Mouse (Mus musculus) forebrain, embryonic 16.5 days (tissue): ENCODE measurements around the gene Plk1. TPM values are rescaled to one million over a fixed set of nuclear protein-coding genes. Genes with fewer than 3 reads are reported as not detected.

Experiments
- ATAC-seq: fragments of 200-750 bp; cut with Nextera tagmentation; 2 replicates; pipeline ENCODE4 v1.8.0; 2017; ENCODE audit warnings: mild to moderate bottlenecking, moderate library complexity
- H3K27ac ChIP-seq: fragments of 300-500 bp; sonication (generic); 2 replicates; pipeline ENCODE4 v1.5.1; 2014; ENCODE audit warnings: low read length, control low read depth
- H3K27me3 ChIP-seq: fragments of 300-500 bp; sonication (generic); replicated peaks from 2 replicates; pipeline ENCODE4 v1.6.1; 2014; ENCODE audit warnings: low read length; ENCODE audit not compliant: control insufficient read depth, insufficient read depth
- H3K36me3 ChIP-seq: fragments of 300-500 bp; sonication (generic); 2 replicates; pipeline ENCODE4 v1.6.1; 2014; ENCODE audit not compliant: control insufficient read depth, insufficient read depth
- H3K4me1 ChIP-seq: fragments of 300-500 bp; sonication (generic); replicated peaks from 2 replicates; pipeline ENCODE4 v1.6.1; 2014; ENCODE audit warnings: low read length; ENCODE audit not compliant: control insufficient read depth, insufficient read depth
- H3K4me2 ChIP-seq: fragments of 300-500 bp; sonication (generic); 2 replicates; pipeline ENCODE4 v1.6.1; 2014; ENCODE audit warnings: mild to moderate bottlenecking, low read length, control low read depth
- H3K4me3 ChIP-seq: fragments of 300-500 bp; sonication (generic); replicated peaks from 2 replicates; pipeline ENCODE4 v1.5.1; 2014; ENCODE audit warnings: mild to moderate bottlenecking, low read length, control low read depth
- H3K9ac ChIP-seq: fragments of 300-500 bp; sonication (generic); replicated peaks from 2 replicates; pipeline ENCODE4 v1.6.1; 2014; ENCODE audit warnings: low read depth, low read length, control low read depth
- H3K9me3 ChIP-seq: fragments of 300-500 bp; sonication (generic); 2 replicates; pipeline ENCODE4 v1.6.1; 2016; ENCODE audit warnings: low read length; ENCODE audit not compliant: control insufficient read depth
- WGBS: fragments of 180-500 bp; shearing (Covaris S2); extraction: QIAGEN DNeasy Blood & Tissue Kit; methylation state at CpG from one replicate; pipeline ENCODE4 v1.1.7; 2014; 5-methylcytosine and 5-hydroxymethylcytosine counted together
- polyA plus RNA-seq: library from polyadenylated mRNA; unstranded; fragments of >200 nt; fragmentation: Nextera tagmentation; extraction: Ambion mirVana; gene quantifications from 2 replicates; pipeline ENCODE4 v1.2.1, GENCODE M21; 2015

Gene Plk1
- polyA plus RNA-seq = 46.2 and 54.4 TPM in 2 replicates

DNA sequence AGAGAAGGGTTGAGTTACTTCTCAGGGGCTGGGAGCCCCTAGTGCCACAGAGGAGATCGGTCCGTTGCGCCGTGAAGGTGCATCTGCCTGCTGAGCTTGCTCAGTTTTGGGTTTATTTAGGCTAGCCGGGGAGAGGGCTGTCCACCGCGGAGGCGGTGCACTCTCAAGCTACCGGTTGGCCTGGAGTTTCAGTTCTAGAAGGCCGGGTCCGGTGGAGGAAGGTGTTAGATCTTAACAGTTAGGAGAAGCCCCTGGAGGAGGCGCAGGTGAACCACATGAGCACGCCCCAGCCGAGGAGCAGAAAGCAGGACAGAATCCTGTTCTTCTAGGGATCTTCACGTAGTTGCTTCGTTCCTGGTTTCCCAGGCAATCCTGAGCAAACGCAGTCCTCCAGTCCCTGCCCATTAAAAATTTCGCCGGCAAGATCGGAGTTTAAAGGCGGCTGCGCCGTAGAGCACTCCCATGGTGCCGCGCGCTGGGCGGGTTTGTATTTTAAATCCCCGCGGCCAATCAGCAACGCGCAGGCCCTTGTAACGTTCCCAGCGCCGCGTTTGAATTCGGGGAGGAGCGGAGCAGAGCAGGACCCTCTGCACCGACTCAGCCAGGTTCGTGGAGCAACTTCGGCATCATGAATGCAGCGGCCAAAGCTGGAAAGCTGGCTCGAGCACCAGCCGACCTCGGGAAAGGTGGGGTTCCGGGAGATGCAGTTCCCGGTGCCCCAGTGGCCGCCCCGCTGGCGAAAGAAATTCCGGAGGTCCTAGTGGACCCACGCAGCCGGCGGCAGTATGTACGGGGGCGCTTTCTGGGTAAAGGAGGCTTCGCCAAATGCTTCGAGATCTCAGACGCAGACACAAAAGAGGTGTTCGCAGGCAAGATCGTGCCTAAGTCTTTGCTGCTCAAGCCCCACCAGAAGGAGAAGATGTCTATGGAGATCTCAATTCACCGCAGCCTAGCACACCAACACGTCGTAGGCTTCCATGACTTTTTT lies at the start of gene Plk1:
TSS of gene Plk1 (plus strand) at position 525 of the 988 bp plus-strand sequence.
- no peaks in the 10 kb centered on the region for H3K27me3 ChIP-seq
- H3K9me3 ChIP-seq = no peaks in the 10 kb centered on the region
- H3K27ac ChIP-seq = peak within 1 kb of the TSS; percentile 55; the same call in 1 of the 2 replicates
- ATAC-seq = peak; percentile 97
- H3K9ac ChIP-seq = peak within 1 kb of the TSS; percentile 60
- H3K4me1 ChIP-seq = peaks cover 31% of the 10 kb centered on the region
- peak within 1 kb of the TSS; percentile 62 for H3K4me3 ChIP-seq
- WGBS = 0% methylated on average over 63 of the region's 63 CpGs
- H3K36me3 ChIP-seq = no peaks in the 10 kb centered on the region
- peak within 1 kb of the TSS; percentile 96 for H3K4me2 ChIP-seq

DNA sequence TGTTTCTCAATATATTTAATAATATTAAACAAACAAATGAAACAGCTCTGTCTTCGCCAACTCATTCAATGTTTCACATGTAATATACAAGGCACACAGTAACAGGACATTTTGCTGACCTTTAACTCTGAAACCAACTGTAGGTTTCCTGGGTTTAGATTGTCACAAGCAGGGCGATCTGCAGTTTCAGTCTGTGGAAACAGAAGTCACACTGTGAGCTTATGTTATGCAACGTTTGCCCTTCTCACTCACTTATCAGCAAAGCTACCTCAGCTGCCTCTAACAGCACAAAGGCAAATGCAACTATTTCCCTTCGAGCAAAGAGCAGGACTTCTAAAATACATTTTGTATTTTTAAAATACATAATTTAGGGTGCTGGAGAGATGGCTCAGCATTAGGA lies 35.7 kb upstream of the Plk1 start:
- peaks cover 5% of the 10 kb centered on the region; the same call in 1 of the 2 replicates for H3K36me3 ChIP-seq
- no peaks in the 10 kb centered on the region for H3K9me3 ChIP-seq
- 89% methylated on average over 4 of the region's 4 CpGs for WGBS
- H3K4me3 ChIP-seq = no peak overlapping the region
- H3K9ac ChIP-seq = no peak overlapping the region
- no peak overlapping the region for H3K27ac ChIP-seq
- no peaks in the 10 kb centered on the region for H3K27me3 ChIP-seq
- ATAC-seq = no peak
- H3K4me1 ChIP-seq = no peaks in the 10 kb centered on the region
- no peak overlapping the region for H3K4me2 ChIP-seq

DNA sequence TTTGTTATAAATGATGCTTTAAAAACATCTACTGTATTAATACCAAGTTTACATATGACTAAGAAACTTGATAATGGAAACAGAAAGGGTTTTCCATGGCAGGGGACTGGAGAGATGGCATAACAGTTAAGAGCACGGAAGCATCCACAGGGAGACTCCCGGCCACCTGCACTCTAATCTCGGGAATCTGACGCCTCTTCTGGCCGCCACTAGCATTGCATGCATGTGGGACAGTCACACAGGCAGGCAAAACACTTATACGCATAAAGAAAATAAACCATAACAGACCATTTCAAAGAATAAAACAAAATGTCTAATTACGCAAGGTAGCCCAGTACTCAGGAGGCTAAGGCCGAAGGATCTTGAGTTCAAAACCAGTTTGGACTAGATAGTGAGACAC lies 33.6 kb upstream of the Plk1 start:
- Histone ChIP-seq H3K9ac (no peak overlapping the region), H3K4me1 (no peaks in the 10 kb centered on the region), H3K36me3 (peaks cover 2% of the 10 kb centered on the region; the same call in 1 of the 2 replicates), H3K27me3 (no peaks in the 10 kb centered on the region), H3K4me3 (no peak overlapping the region), H3K4me2 (no peak overlapping the region), H3K27ac (no peak overlapping the region), H3K9me3 (no peaks in the 10 kb centered on the region)
- WGBS = 77% methylated on average over 8 of the region's 8 CpGs
- no peak for ATAC-seq

DNA sequence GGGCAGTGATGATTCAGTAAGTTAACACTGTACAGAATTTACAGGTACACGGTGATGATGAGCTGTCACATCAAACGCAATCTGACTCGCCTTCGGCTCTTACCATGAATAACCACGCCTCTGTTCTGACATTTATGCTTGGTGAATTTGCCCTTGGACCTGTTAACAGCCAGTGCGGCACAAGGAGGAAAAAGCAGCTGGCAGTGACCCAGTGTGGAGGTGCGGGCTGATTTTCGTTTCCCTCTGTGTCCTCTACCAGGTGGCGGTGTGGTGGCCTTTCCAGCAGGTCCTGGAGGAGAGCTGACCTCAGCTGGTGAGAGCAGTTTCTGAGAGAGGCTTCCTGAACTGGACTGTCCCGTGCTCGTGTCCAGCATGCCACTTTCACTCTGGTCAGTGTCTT lies 32.3 kb upstream of the Plk1 start:
- no peak overlapping the region for H3K27ac ChIP-seq
- no peak for ATAC-seq
- no peak overlapping the region for H3K4me2 ChIP-seq
- no peak overlapping the region for H3K9ac ChIP-seq
- H3K4me1 ChIP-seq = no peaks in the 10 kb centered on the region
- WGBS = 95% methylated on average over 11 of the region's 11 CpGs
- no peak overlapping the region for H3K4me3 ChIP-seq
- H3K27me3 ChIP-seq = no peaks in the 10 kb centered on the region
- H3K9me3 ChIP-seq = no peaks in the 10 kb centered on the region
- H3K36me3 ChIP-seq = peaks cover 2% of the 10 kb centered on the region; the same call in 1 of the 2 replicates

DNA sequence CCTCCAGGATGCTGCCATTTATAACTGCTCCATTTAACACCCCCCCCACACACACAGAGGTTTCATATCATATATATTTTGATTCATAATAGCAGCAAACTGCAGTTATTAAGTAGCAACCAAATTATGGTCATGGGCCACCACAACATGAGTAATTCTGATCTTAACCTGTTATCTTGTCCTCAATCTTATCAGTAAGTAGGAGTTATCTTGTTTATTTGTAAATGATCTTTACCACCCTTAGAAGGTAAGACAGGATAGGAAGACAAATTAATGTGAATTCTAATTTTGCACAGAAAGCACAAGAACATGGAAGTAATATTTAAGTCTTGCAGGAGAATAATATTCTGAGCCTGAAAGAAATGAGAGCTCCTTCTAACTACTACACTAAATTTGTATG lies 27.4 kb upstream of the Plk1 start:
- peak overlapping the region; percentile 79 for H3K4me3 ChIP-seq
- H3K27ac ChIP-seq = no peak overlapping the region
- peak overlapping the region; percentile 78 for H3K4me2 ChIP-seq
- no peak for ATAC-seq
- no peaks in the 10 kb centered on the region for H3K27me3 ChIP-seq
- H3K9ac ChIP-seq = no peak overlapping the region
- no peaks in the 10 kb centered on the region for H3K9me3 ChIP-seq
- peaks cover 7% of the 10 kb centered on the region for H3K4me1 ChIP-seq
- H3K36me3 ChIP-seq = peaks cover 9% of the 10 kb centered on the region; the same call in 1 of the 2 replicates

DNA sequence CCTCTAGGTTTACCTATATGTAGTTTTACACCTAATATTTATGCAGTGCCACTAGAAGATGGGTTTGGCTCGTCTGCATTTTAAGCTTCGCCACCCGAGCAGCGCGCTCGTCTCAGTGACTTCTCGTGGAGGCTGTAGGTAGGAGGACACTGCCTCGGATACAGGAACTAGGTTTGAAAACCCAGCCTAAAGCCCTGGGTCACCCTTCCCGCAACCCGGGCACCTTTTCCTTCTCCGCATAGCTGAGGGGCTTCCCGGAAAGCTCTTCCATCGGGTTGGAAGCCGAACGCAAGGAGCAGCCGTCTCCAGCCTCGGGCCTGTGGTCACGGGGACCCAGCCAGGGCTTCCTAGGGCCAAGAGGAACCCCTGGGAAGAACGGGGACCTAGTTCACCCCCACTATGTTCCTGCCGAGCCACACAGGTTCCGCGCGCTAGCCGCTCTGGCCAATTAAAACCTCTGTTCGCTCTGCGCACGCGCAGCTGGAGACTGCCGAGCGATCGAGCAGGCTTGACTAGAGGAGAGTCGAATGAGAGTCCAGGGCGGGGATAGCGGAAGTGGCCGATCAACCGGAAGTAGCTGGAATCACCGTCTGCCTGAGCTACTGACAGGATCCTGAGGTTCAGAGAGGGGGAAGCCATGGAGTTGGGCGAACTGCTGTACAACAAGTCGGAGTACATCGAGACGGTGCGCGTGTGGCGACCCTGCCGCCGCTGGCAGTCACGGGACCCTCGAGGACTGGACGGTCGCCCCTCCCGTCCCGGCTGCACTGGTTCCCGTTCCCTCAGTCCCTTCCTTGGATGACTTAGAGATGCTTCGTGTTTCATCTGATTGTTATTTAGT lies 26.5 kb upstream of the Plk1 start, which contains the start of the genes Palb2 and Dctn5:
TSS of gene Palb2 (minus strand) at position 489 of the 841 bp plus-strand sequence.
TSS of gene Dctn5 (plus strand) at position 545 of the 841 bp plus-strand sequence.
- H3K27me3 ChIP-seq = no peaks in the 10 kb centered on the region
- peak within 1 kb of the TSS; percentile 79 for H3K4me3 ChIP-seq
- WGBS = 0% methylated on average over 54 of the region's 54 CpGs
- peak within 1 kb of the TSS; percentile 80 for H3K9ac ChIP-seq
- peaks cover 12% of the 10 kb centered on the region; the same call in 1 of the 2 replicates for H3K36me3 ChIP-seq
- H3K9me3 ChIP-seq = no peaks in the 10 kb centered on the region
- H3K27ac ChIP-seq = peak within 1 kb of the TSS; percentile 52
- peaks cover 7% of the 10 kb centered on the region for H3K4me1 ChIP-seq
- ATAC-seq = peak; percentile 98
- peak within 1 kb of the TSS; percentile 78 for H3K4me2 ChIP-seq

DNA sequence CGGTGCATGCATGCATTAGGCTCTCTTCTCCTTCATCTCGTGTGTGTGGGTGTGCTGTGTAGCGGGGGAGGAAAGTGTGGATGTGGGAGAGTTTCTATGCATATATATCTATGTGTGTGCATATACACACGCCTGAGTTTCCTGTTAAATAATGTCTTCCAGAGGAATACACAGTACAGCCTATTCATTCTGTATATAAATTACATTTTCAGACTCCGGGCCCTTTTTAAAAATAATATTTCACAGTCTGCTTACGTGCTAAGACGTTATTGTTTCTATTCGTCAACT lies 26.0 kb upstream of the Plk1 start:
- 19% methylated on average over 8 of the region's 8 CpGs for WGBS
- H3K4me3 ChIP-seq = peak overlapping the region; percentile 79
- H3K4me2 ChIP-seq = peak overlapping the region; percentile 67
- H3K36me3 ChIP-seq = peaks cover 14% of the 10 kb centered on the region; the same call in 1 of the 2 replicates
- no peaks in the 10 kb centered on the region for H3K9me3 ChIP-seq
- no peak overlapping the region for H3K27ac ChIP-seq
- no peaks in the 10 kb centered on the region for H3K27me3 ChIP-seq
- ATAC-seq = peak; percentile 52
- H3K9ac ChIP-seq = peak overlapping the region; percentile 59
- peaks cover 7% of the 10 kb centered on the region for H3K4me1 ChIP-seq

DNA sequence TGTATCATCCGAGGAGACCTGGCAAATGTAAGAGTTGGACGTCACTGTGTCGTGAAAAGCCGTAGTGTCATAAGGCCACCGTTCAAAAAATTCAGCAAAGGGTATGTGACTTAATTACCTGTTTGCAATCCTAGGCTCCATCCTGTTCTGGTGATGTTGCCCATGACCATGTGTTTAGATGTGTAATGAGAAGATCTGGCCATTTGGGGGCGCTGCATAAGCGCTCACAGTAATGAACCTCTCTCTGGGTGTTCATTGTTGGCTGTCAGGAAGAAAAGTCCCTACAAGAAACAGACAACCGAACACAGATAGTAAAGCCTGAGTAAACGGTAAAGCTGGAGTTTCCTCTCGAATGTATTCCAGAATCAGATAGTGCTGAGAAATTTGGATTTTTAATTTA lies 24.2 kb upstream of the Plk1 start:
- H3K4me3 ChIP-seq = no peak overlapping the region
- H3K36me3 ChIP-seq = peaks cover 29% of the 10 kb centered on the region
- H3K27me3 ChIP-seq = no peaks in the 10 kb centered on the region
- no peak for ATAC-seq
- peaks cover 7% of the 10 kb centered on the region for H3K4me1 ChIP-seq
- WGBS = 72% methylated on average over 10 of the region's 10 CpGs
- H3K4me2 ChIP-seq = no peak overlapping the region
- no peak overlapping the region for H3K9ac ChIP-seq
- H3K9me3 ChIP-seq = no peaks in the 10 kb centered on the region
- no peak overlapping the region for H3K27ac ChIP-seq

DNA sequence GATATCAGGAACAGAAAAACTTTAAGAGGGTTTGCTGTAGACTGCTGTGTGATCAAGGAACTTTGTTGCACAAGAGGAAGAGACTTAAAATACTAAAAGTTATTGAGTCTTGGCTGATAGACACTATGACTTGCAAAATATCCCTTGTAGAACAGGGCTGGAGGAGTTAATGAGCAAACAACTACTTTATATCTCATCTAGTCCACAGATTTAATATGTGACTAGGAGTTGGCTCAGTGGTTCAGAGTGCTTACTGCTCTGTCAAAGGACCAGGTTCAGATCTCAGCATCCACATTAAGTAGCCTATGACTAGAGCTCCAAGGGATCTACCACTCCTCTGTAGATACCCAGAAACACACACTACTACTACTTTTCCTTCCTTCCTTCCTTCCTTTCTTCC lies 22.2 kb upstream of the Plk1 start:
- ATAC-seq = no peak
- no peak overlapping the region for H3K27ac ChIP-seq
- H3K36me3 ChIP-seq = peaks cover 32% of the 10 kb centered on the region
- peaks cover 7% of the 10 kb centered on the region for H3K4me1 ChIP-seq
- H3K9me3 ChIP-seq = no peaks in the 10 kb centered on the region
- no peak overlapping the region for H3K9ac ChIP-seq
- H3K4me2 ChIP-seq = no peak overlapping the region
- H3K4me3 ChIP-seq = no peak overlapping the region
- H3K27me3 ChIP-seq = no peaks in the 10 kb centered on the region
